Mouse (Mus musculus) liver, embryonic 14.5 days (tissue): ENCODE data around the gene Add3.

Source experiments
- CTCF ChIP-seq: IDR thresholded peaks from 2 replicates; pipeline ENCODE4 v1.5.1; 2016; ENCODE audit warnings: antibody characterized with exemption, low read depth, control low read depth
- EP300 ChIP-seq: IDR thresholded peaks from 2 replicates; pipeline ENCODE4 v1.6.1; 2016; ENCODE audit warnings: antibody characterized with exemption, low read depth

GRCm38 (mm10) chr19:53107361-53108247, 32.6 kb upstream of the Add3 start:
- TF ChIP-seq CTCF, result no peak
- TF ChIP-seq EP300, result no peak
